Mouse (Mus musculus) CH12.LX (cell line): ENCODE data around the gene Scml4. TPM values are rescaled to one million over a fixed set of nuclear protein-coding genes. Genes with fewer than 3 reads are reported as not detected.

Source experiments
- DNase-seq: peaks from one replicate; pipeline ENCODE4 v3.0.0-alpha.2; 2013; ENCODE audit errors: extremely low read depth
- H3K27ac ChIP-seq: 2 replicates; pipeline ENCODE4 v1.5.1; 2012; ENCODE audit warnings: low read depth, mild to moderate bottlenecking, control low read depth, moderate library complexity; ENCODE audit not compliant: insufficient read depth
- H3K27me3 ChIP-seq: replicated peaks from 2 replicates; pipeline ENCODE3; 2012; ENCODE audit warnings: inconsistent platforms
- H3K36me3 ChIP-seq, 2 experiments: replicated peaks in 1 of 2; 2 replicates each; pipeline versions ENCODE3 to v1.6.1; 2012; ENCODE audit warnings: inconsistent platforms in 1 of 2, low read length in 1 of 2, mild to moderate bottlenecking in 1 of 2, mixed read lengths in 1 of 2, moderate library complexity in 1 of 2; ENCODE audit not compliant: control insufficient read depth in 1 of 2, insufficient read depth in 1 of 2
- H3K4me1 ChIP-seq, 2 experiments: 2 replicates each; pipeline ENCODE4 v1.6.1; 2012; ENCODE audit warnings: inconsistent platforms in 1 of 2, moderate library complexity in 1 of 2; ENCODE audit not compliant: insufficient read depth in 2 of 2, control insufficient read depth in 1 of 2
- H3K4me2 ChIP-seq: 2 replicates; pipeline ENCODE4 v1.6.1; 2012; ENCODE audit warnings: low read depth, mild to moderate bottlenecking, control low read depth; ENCODE audit not compliant: poor library complexity, insufficient read depth, severe bottlenecking
- H3K4me3 ChIP-seq, 3 experiments: fragments of 150-350 bp in 1 of 3; sonication (generic) in 1 of 3; replicated peaks in 1 of 3; 2 replicates each; pipeline versions ENCODE3 to v1.5.1; 2011 to 2012; ENCODE audit warnings: low read depth in 2 of 3, low read length in 2 of 3, mild to moderate bottlenecking in 2 of 3, moderate library complexity in 2 of 3, control low read depth in 1 of 3, improper control_type of control experiment in 1 of 3, inconsistent platforms in 1 of 3, mixed read lengths in 1 of 3; ENCODE audit not compliant: poor library complexity in 1 of 3
- H3K79me2 ChIP-seq: replicated peaks from 2 replicates; pipeline ENCODE4 v1.6.1; 2012; ENCODE audit warnings: mild to moderate bottlenecking, moderate library complexity; ENCODE audit not compliant: control insufficient read depth, poor library complexity, insufficient read depth, severe bottlenecking; ENCODE audit errors: extremely low read depth
- H3K9ac ChIP-seq: 2 replicates; pipeline ENCODE4 v1.6.1; 2012; ENCODE audit warnings: low read depth, mild to moderate bottlenecking, control low read depth, moderate library complexity; ENCODE audit not compliant: insufficient read depth
- H3K9me3 ChIP-seq: replicated peaks from 2 replicates; pipeline ENCODE3; 2012; ENCODE audit warnings: low read length, inconsistent platforms, mixed read lengths
- CHD1 ChIP-seq: IDR thresholded peaks from 2 replicates; pipeline ENCODE4 v1.6.1; 2012; ENCODE audit warnings: low read depth, low read length, improper control_type of control experiment, inconsistent platforms
- CHD2 ChIP-seq: IDR thresholded peaks from 2 replicates; pipeline ENCODE4 v1.6.1; 2011; ENCODE audit warnings: low read length, improper control_type of control experiment
- ELF1 ChIP-seq: IDR thresholded peaks from 2 replicates; pipeline ENCODE4 v1.6.1; 2014; ENCODE audit warnings: low read depth, mild to moderate bottlenecking, inconsistent platforms, low read length, improper control_type of control experiment
- HCFC1 ChIP-seq: IDR thresholded peaks from 2 replicates; pipeline ENCODE4 v1.6.1; 2012; ENCODE audit warnings: low read depth, mild to moderate bottlenecking, inconsistent platforms, low read length, improper control_type of control experiment
- JUN ChIP-seq: IDR thresholded peaks from 2 replicates; pipeline ENCODE4 v1.6.1; 2011; ENCODE audit warnings: low read depth, mild to moderate bottlenecking, low read length, improper control_type of control experiment, moderate library complexity; ENCODE audit not compliant: insufficient read depth
- MAFK ChIP-seq: IDR thresholded peaks from 2 replicates; pipeline ENCODE4 v1.6.1; 2011; ENCODE audit warnings: low read length, improper control_type of control experiment; ENCODE audit not compliant: insufficient replicate concordance
- MAX ChIP-seq: IDR thresholded peaks from 2 replicates; pipeline ENCODE4 v1.6.1; 2011; ENCODE audit warnings: low read length, improper control_type of control experiment
- MYC ChIP-seq: IDR thresholded peaks from 2 replicates; pipeline ENCODE4 v1.6.1; 2011; ENCODE audit warnings: low read depth, mild to moderate bottlenecking, improper control_type of control experiment, low read length
- NELFE ChIP-seq: IDR thresholded peaks from 2 replicates; pipeline ENCODE4 v1.6.1; 2011; ENCODE audit warnings: low read depth, low read length, improper control_type of control experiment
- NRF1 ChIP-seq: IDR thresholded peaks from 2 replicates; pipeline ENCODE4 v1.6.1; 2014; ENCODE audit warnings: low read depth, mild to moderate bottlenecking, inconsistent platforms, low read length, improper control_type of control experiment, moderate library complexity
- PAX5 ChIP-seq: IDR thresholded peaks from 2 replicates; pipeline ENCODE4 v1.6.1; 2012; ENCODE audit warnings: low read length, inconsistent platforms, mixed read lengths
- RAD21 ChIP-seq: IDR thresholded peaks from 2 replicates; pipeline ENCODE4 v1.6.1; 2011; ENCODE audit warnings: low read depth, mild to moderate bottlenecking, low read length, improper control_type of control experiment, moderate library complexity
- SMC3 ChIP-seq: IDR thresholded peaks from 2 replicates; pipeline ENCODE4 v1.6.1; 2011; ENCODE audit warnings: low read depth, low read length, improper control_type of control experiment
- USF1 ChIP-seq: IDR thresholded peaks from 2 replicates; pipeline ENCODE4 v1.6.1; 2014; ENCODE audit warnings: low read depth, mild to moderate bottlenecking, inconsistent platforms, low read length, improper control_type of control experiment
- ZNF384 ChIP-seq: IDR thresholded peaks from 2 replicates; pipeline ENCODE4 v1.6.1; 2012; ENCODE audit warnings: low read depth, low read length, improper control_type of control experiment, inconsistent platforms
- dilution Hi-C: fragments of 300-500 bp; cut with MboI; formaldehyde crosslinking; loops from 2 replicates; pipeline ENCODE4 v1.14.3; 2020; ENCODE audit warnings: low sequenced_read_pairs; ENCODE audit not compliant: extremely low pct_unique_long_range_greater_than_20kb, extremely low pct_ligation_motif_present
- in situ Hi-C: fragments of 300-500 bp; cut with MboI; formaldehyde crosslinking; loops from 3 replicates; pipeline ENCODE4 v1.14.3; 2019; ENCODE audit warnings: low sequenced_read_pairs, low pct_ligation_motif_present, low pct_unique_long_range_greater_than_20kb, mixed read lengths
- polyA plus RNA-seq: library from polyadenylated mRNA; unstranded; fragments of >175 nt; gene quantifications from 2 replicates; pipeline ENCODE4 v1.2.1, GENCODE M21; 2012; ENCODE audit warnings: low read depth; ENCODE audit not compliant: insufficient read length
- total RNA-seq, 2 experiments: library from RNA; depleted of rRNA; stranded (reverse); fragments of 300-350 nt in 1 of 2; fragments of >200 nt in 1 of 2; gene quantifications; 2 replicates each; pipeline ENCODE4 v1.2.3; 2012 to 2014

The Scml4 gene
- total and polyA plus RNA-seq, 3 experiments: 2.7 to 3.3 (median 3.0) TPM

- Histone ChIP-seq H3K4me1 (no peaks in the 10 kb centered on the region), H3K4me2 (no peak overlapping the region), H3K27me3 (no peaks in the 10 kb centered on the region), H3K9ac (no peak overlapping the region), H3K36me3 (no peaks in the 10 kb centered on the region), H3K79me2 (no peaks in the 10 kb centered on the region), H3K27ac (no peak overlapping the region), H3K4me3 (no peak overlapping the region), H3K9me3 (no peaks in the 10 kb centered on the region)
- TF ChIP-seq ZNF384 (no peak), SMC3 (no peak), MYC (no peak), PAX5 (no peak), JUN (no peak), ELF1 (no peak), NRF1 (no peak)
- DNase-seq: no peak
- dilution Hi-C loops (no loop called here), in situ Hi-C loops (no loop called here)
Measured at GRCm38 (mm10) chr10:43002066-43002678, 142.0 kb downstream of the Scml4 start.

GRCm38 (mm10) chr10:43002721-43003465, 142.7 kb downstream of the Scml4 start:
- Histone ChIP-seq H3K4me2 (no peak overlapping the region), H3K36me3 (no peaks in the 10 kb centered on the region), H3K79me2 (no peaks in the 10 kb centered on the region), H3K9ac (no peak overlapping the region), H3K4me1 (no peaks in the 10 kb centered on the region), H3K9me3 (no peaks in the 10 kb centered on the region), H3K27ac (no peak overlapping the region), H3K4me3 (no peak overlapping the region), H3K27me3 (no peaks in the 10 kb centered on the region)
- dilution Hi-C loops: no loop called here
- in situ Hi-C loops: no loop called here
- TF ChIP-seq MAX (no peak), CHD2 (no peak), MAFK (no peak), NELFE (no peak), RAD21 (no peak), CHD1 (no peak), USF1 (no peak), NRF1 (no peak), HCFC1 (no peak)
- DNase-seq: no peak
